Mouse (Mus musculus) embryonic facial prominence, embryonic 10.5 days (tissue): ENCODE data around the gene Ankmy2. TPM values are rescaled to one million over a fixed set of nuclear protein-coding genes. Genes with fewer than 3 reads are reported as not detected.

ENCODE experiments used
- DNase-seq: peaks from one replicate; pipeline ENCODE4 v3.0.0-alpha.2; 2017; ENCODE audit warnings: low spot score
- H3K27ac ChIP-seq: fragments of 300-500 bp; sonication (generic); replicated peaks from 2 replicates; pipeline ENCODE4 v1.5.1; 2016; ENCODE audit warnings: mild to moderate bottlenecking
- H3K27me3 ChIP-seq: fragments of 300-500 bp; sonication (generic); replicated peaks from 2 replicates; pipeline ENCODE4 v1.6.1; 2016; ENCODE audit warnings: low read depth, mild to moderate bottlenecking; ENCODE audit not compliant: poor library complexity, severe bottlenecking
- H3K36me3 ChIP-seq: fragments of 300-500 bp; sonication (generic); replicated peaks from 2 replicates; pipeline ENCODE4 v1.6.1; 2016; ENCODE audit warnings: mild to moderate bottlenecking, moderate library complexity
- H3K4me1 ChIP-seq: fragments of 300-500 bp; sonication (generic); 2 replicates; pipeline ENCODE4 v1.6.1; 2016
- H3K4me3 ChIP-seq: fragments of 300-500 bp; sonication (generic); 2 replicates; pipeline ENCODE4 v1.5.1; 2016; ENCODE audit warnings: mild to moderate bottlenecking, moderate library complexity
- H3K9me3 ChIP-seq: fragments of 300-500 bp; sonication (generic); 2 replicates; pipeline ENCODE4 v1.6.1; 2016; ENCODE audit warnings: mild to moderate bottlenecking
- WGBS: fragments of 180-500 bp; shearing (Covaris S2); methylation state at CpG from one replicate; pipeline ENCODE4 v1.1.7; 2016; 5-methylcytosine and 5-hydroxymethylcytosine counted together
- polyA plus RNA-seq: library from polyadenylated mRNA; unstranded; fragments of >200 nt; fragmentation: Nextera tagmentation; extraction: Ambion mirVana; gene quantifications from 2 replicates; pipeline ENCODE4 v1.2.1, GENCODE M21; 2016

Ankmy2 gene
- polyA plus RNA-seq, 1 experiment from 2014 or later: 25.7 TPM

- Histone ChIP-seq H3K4me1 (peaks cover 4% of the 10 kb centered on the region; the same call in 1 of the 2 replicates), H3K27ac (no peak overlapping the region), H3K27me3 (no peaks in the 10 kb centered on the region), H3K4me3 (no peak overlapping the region), H3K36me3 (peaks cover 87% of the 10 kb centered on the region), H3K9me3 (no peaks in the 10 kb centered on the region)
- DNase-seq: no peak
- WGBS: 92% methylated on average over 3 of the region's 3 CpGs
These were observed 21.5 kb upstream of the Ankmy2 start for GRCm38 (mm10) chr12:36135409-36135808.

DNA sequence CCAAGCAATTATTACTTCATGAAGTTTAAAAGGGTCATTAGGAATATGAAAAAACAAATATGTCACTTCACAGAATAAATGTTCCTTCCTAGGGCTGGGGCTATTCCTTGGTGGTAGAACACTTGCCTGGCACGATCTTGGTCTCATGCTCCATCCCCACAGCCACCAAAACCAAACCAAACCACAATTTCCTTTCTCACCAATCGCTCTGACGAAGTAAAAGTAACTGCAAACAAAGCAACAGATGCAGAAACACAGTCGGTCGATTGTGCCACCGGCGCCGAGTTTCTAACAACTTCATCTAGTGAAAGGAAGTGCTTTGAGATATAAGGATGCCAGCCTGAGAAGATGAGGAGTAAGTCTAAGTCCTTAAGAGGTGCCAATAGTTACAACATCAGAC, 20.6 kb upstream of the Ankmy2 start:
- no peak for DNase-seq
- WGBS: 96% methylated on average over 8 of the region's 8 CpGs
- Histone ChIP-seq H3K27me3 (no peaks in the 10 kb centered on the region), H3K9me3 (no peaks in the 10 kb centered on the region), H3K36me3 (peaks cover 88% of the 10 kb centered on the region), H3K4me3 (no peak overlapping the region), H3K27ac (no peak overlapping the region), H3K4me1 (peaks cover 4% of the 10 kb centered on the region; the same call in 1 of the 2 replicates)

GRCm38 (mm10) chr12:36137192-36137591, 19.7 kb upstream of the Ankmy2 start:
- Histone ChIP-seq H3K27me3 (no peaks in the 10 kb centered on the region), H3K4me3 (no peak overlapping the region), H3K9me3 (no peaks in the 10 kb centered on the region), H3K4me1 (peaks cover 4% of the 10 kb centered on the region; the same call in 1 of the 2 replicates), H3K36me3 (peaks cover 79% of the 10 kb centered on the region), H3K27ac (no peak overlapping the region)
- WGBS: 94% methylated on average over 4 of the region's 4 CpGs
- no peak for DNase-seq

DNA sequence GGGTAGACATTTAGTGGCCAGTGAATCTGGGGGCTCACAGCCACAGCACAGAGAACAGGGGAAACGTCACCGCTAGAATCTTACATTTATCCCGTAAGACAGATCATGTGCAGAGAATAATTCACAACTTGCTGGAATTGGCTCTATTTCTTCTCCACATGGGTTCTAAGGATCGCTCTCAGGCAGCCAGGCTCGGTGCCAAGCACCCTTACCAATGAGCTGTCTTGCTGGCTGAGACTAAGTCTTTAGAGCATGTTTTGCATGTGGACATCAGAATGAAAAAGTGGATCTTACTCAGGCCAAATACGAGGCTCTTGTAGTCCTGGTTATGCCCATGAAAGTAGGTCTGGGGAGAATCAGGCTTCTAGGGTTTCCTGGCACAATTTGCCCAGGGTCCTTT, 16.5 kb upstream of the Ankmy2 start:
- Histone ChIP-seq H3K4me1 (no peaks in the 10 kb centered on the region), H3K9me3 (no peaks in the 10 kb centered on the region), H3K27ac (no peak overlapping the region), H3K4me3 (no peak overlapping the region), H3K27me3 (no peaks in the 10 kb centered on the region), H3K36me3 (peaks cover 58% of the 10 kb centered on the region)
- no peak for DNase-seq
- 93% methylated on average over 6 of the region's 6 CpGs for WGBS

DNA sequence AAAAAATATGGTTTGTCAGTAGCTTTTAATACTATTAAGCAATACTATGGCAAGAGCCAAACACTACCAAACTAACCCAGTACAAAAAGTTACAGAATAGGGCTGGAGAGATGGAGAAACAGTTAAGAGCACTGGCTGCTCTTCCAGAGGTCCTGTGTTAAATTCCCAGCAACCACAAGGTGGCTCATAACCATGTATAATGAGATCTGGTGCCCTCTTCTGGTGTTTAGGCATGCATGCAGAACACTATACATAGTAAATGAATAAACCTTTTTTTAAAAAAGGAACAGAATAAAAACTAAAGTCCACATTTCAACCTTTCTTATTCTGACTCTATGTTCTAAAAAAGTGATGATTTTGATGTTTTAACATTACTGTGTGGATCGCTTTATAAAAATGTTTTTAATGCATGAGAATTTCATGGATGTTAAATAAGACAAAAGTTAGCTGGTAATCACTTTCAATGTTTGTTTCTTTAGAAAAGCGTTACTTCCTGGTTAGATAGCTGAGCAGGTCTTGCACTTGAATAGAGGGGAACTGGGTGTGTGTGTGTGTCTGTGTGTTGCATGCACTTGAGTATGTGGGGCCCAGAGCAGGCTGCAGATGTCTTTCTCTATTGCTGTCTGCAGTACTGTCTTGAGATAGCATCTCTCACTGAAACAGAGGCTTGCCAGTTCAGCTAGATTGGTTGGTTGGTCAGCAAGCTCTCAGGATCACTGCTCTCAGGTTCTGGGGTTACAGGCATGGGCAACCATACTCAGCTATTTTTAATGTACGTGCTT, 10.5 kb upstream of the Ankmy2 start:
- Histone ChIP-seq H3K27ac (no peak overlapping the region), H3K36me3 (peaks cover 41% of the 10 kb centered on the region), H3K9me3 (no peaks in the 10 kb centered on the region), H3K27me3 (no peaks in the 10 kb centered on the region), H3K4me1 (no peaks in the 10 kb centered on the region), H3K4me3 (no peak overlapping the region)
- no peak for DNase-seq
- 95% methylated on average over 3 of the region's 3 CpGs for WGBS

DNA sequence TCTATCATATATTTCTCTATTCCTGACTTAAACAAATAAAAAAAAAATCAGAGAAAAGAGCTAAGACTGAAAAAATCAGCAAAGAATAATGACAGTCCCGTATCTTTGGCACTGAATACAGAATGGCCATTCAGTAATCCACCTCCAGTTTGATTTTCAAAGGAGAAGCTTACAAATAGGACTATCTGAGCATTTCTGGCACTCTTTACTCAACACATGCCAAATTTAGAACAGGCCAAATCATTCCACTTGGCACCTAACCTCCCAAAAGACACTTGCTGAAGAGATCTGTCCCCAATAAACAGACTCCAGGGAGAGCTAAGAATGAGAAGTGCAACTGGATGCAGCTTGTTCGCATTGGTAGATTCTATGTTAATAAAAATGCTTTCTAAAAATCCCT, 6.6 kb upstream of the Ankmy2 start:
- H3K36me3 ChIP-seq: peaks cover 40% of the 10 kb centered on the region
- WGBS: 92% methylated on average over 2 of the region's 2 CpGs
- no peak overlapping the region for H3K4me3 ChIP-seq
- DNase-seq: no peak
- no peak overlapping the region for H3K27ac ChIP-seq
- H3K27me3 ChIP-seq: no peaks in the 10 kb centered on the region
- H3K9me3 ChIP-seq: no peaks in the 10 kb centered on the region
- peaks cover 15% of the 10 kb centered on the region for H3K4me1 ChIP-seq

- Histone ChIP-seq H3K4me3 (no peak overlapping the region), H3K27ac (no peak overlapping the region), H3K36me3 (peaks cover 37% of the 10 kb centered on the region), H3K9me3 (no peaks in the 10 kb centered on the region), H3K27me3 (no peaks in the 10 kb centered on the region), H3K4me1 (peaks cover 18% of the 10 kb centered on the region)
- no peak for DNase-seq
- WGBS: 94% methylated on average over 2 of the region's 2 CpGs
These were observed 6.2 kb upstream of the Ankmy2 start for GRCm38 (mm10) chr12:36150737-36151136.

- H3K27ac ChIP-seq: peak overlapping the region; percentile 96
- peaks cover 10% of the 10 kb centered on the region; the same call in 1 of the 2 replicates for H3K36me3 ChIP-seq
- no peaks in the 10 kb centered on the region for H3K27me3 ChIP-seq
- peaks cover 32% of the 10 kb centered on the region for H3K4me1 ChIP-seq
- H3K4me3 ChIP-seq: peak overlapping the region; percentile 95
- 14% methylated on average over 8 of the region's 8 CpGs for WGBS
- peak; percentile 21 for DNase-seq
- H3K9me3 ChIP-seq: no peaks in the 10 kb centered on the region
These were observed 1.7 kb upstream of the Ankmy2 start for GRCm38 (mm10) chr12:36155141-36155641.

DNA sequence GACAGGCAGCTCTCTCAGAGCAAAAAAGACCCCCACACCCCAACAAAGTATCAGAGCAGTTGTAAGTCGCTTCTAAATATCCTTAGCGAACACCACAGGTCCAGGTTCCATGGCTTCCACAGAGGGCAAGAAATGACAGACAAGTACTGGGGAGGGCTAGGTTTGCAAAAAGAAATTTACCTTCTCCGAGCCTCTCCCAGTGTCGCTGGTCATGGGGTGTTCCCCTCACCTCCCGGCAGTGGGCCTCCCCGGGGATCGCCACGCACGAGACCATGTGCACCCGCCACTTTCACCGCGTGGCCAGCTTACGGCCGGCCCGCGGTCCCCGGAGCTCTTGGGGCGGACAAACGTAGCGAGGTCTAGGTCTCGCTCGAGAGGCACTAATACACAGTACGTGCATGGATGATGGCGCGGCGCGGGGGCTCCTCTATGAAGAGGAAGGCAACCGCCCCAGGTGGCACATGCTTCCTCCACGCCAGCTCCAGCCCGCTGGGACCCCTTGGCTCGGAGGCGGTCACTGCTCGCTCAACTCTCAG, 745 bp upstream of the Ankmy2 start:
- DNase-seq: no peak
- Histone ChIP-seq H3K4me1 (peaks cover 32% of the 10 kb centered on the region), H3K9me3 (no peaks in the 10 kb centered on the region), H3K27ac (peak overlapping the region; percentile 96), H3K4me3 (peak overlapping the region; percentile 95), H3K27me3 (no peaks in the 10 kb centered on the region), H3K36me3 (peaks cover 10% of the 10 kb centered on the region; the same call in 1 of the 2 replicates)
- under 1% methylated on average over 33 of the region's 33 CpGs for WGBS

- peak overlapping the region; percentile 96 for H3K27ac ChIP-seq
- no peak for DNase-seq
- under 1% methylated on average over 14 of the region's 14 CpGs for WGBS
- peaks cover 32% of the 10 kb centered on the region for H3K4me1 ChIP-seq
- H3K4me3 ChIP-seq: peak overlapping the region; percentile 95
- H3K36me3 ChIP-seq: peaks cover 9% of the 10 kb centered on the region; the same call in 1 of the 2 replicates
- H3K9me3 ChIP-seq: no peaks in the 10 kb centered on the region
- H3K27me3 ChIP-seq: no peaks in the 10 kb centered on the region
These were observed 357 bp downstream of the Ankmy2 start for GRCm38 (mm10) chr12:36157304-36157637.

GRCm38 (mm10) chr12:36157638-36158308, 859 bp downstream of the Ankmy2 start, which contains the start of gene Bzw2:
Gene Bzw2, minus strand, starts transcription at chr12:36158080.
- peak within 1 kb of the TSS; percentile 95 for H3K4me3 ChIP-seq
- H3K27me3 ChIP-seq: no peaks in the 10 kb centered on the region
- H3K27ac ChIP-seq: peak within 1 kb of the TSS; percentile 96
- peaks cover 32% of the 10 kb centered on the region for H3K4me1 ChIP-seq
- H3K9me3 ChIP-seq: no peaks in the 10 kb centered on the region
- H3K36me3 ChIP-seq: peaks cover 6% of the 10 kb centered on the region; the same call in 1 of the 2 replicates
- WGBS: 4% methylated on average over 26 of the region's 26 CpGs
- peak; percentile 73 for DNase-seq

GRCm38 (mm10) chr12:36164126-36164791, 7.3 kb downstream of the Ankmy2 start:
- H3K27ac ChIP-seq: no peak overlapping the region
- H3K4me3 ChIP-seq: no peak overlapping the region
- no peaks in the 10 kb centered on the region for H3K9me3 ChIP-seq
- no peak for DNase-seq
- no peaks in the 10 kb centered on the region for H3K27me3 ChIP-seq
- 79% methylated on average over 7 of the region's 7 CpGs for WGBS
- H3K36me3 ChIP-seq: peaks cover 8% of the 10 kb centered on the region
- peaks cover 24% of the 10 kb centered on the region for H3K4me1 ChIP-seq
